Mouse (Mus musculus) intestine, embryonic 15.5 days (tissue): ENCODE data around the gene Ccdc125. TPM values are rescaled to one million over a fixed set of nuclear protein-coding genes. Genes with fewer than 3 reads are reported as not detected.

Experiments used
- ATAC-seq: fragments of 200-750 bp; cut with Nextera tagmentation; 2 replicates; pipeline ENCODE4 v1.8.0; 2017; ENCODE audit warnings: moderate TSS enrichment, moderate library complexity
- H3K27ac ChIP-seq: fragments of 300-500 bp; sonication (generic); 2 replicates; pipeline ENCODE4 v1.5.1; 2015; ENCODE audit warnings: mild to moderate bottlenecking, inconsistent platforms
- H3K27me3 ChIP-seq: fragments of 300-500 bp; sonication (generic); replicated peaks from 2 replicates; pipeline ENCODE4 v1.6.1; 2015; ENCODE audit warnings: inconsistent platforms
- H3K36me3 ChIP-seq: fragments of 300-500 bp; sonication (generic); 2 replicates; pipeline ENCODE4 v1.6.1; 2015; ENCODE audit warnings: inconsistent platforms
- H3K4me1 ChIP-seq: fragments of 300-500 bp; sonication (generic); replicated peaks from 2 replicates; pipeline ENCODE4 v1.6.1; 2015; ENCODE audit warnings: inconsistent platforms
- H3K4me2 ChIP-seq: fragments of 300-500 bp; sonication (generic); replicated peaks from 2 replicates; pipeline ENCODE4 v1.6.1; 2015; ENCODE audit warnings: mild to moderate bottlenecking, inconsistent platforms
- H3K4me3 ChIP-seq: fragments of 300-500 bp; sonication (generic); replicated peaks from 2 replicates; pipeline ENCODE4 v1.5.1; 2015; ENCODE audit warnings: inconsistent platforms
- H3K9ac ChIP-seq: fragments of 300-500 bp; sonication (generic); 2 replicates; pipeline ENCODE4 v1.6.1; 2015; ENCODE audit warnings: inconsistent platforms
- H3K9me3 ChIP-seq: fragments of 300-500 bp; sonication (generic); 2 replicates; pipeline ENCODE4 v1.6.1; 2016; ENCODE audit warnings: inconsistent platforms
- WGBS: fragments of 180-500 bp; shearing (Covaris S2); methylation state at CpG from one replicate; pipeline ENCODE4 v1.1.7; 2015; 5-methylcytosine and 5-hydroxymethylcytosine counted together
- polyA plus RNA-seq: library from polyadenylated mRNA; unstranded; fragments of >200 nt; fragmentation: Nextera tagmentation; extraction: Ambion mirVana; gene quantifications from 2 replicates; pipeline ENCODE4 v1.2.1, GENCODE M21; 2015

Gene Ccdc125
- polyA plus RNA-seq, 1 experiment from 2014 or later: 6.9 TPM

- no peak overlapping the region for H3K27ac ChIP-seq
- 80% methylated on average over 15 of the region's 15 CpGs for WGBS
- H3K9me3 ChIP-seq: no peaks in the 10 kb centered on the region
- ATAC-seq: no peak
- H3K4me2 ChIP-seq: no peak overlapping the region
- no peak overlapping the region for H3K4me3 ChIP-seq
- no peaks in the 10 kb centered on the region for H3K36me3 ChIP-seq
- H3K27me3 ChIP-seq: no peaks in the 10 kb centered on the region
- H3K9ac ChIP-seq: no peak overlapping the region
- H3K4me1 ChIP-seq: 0 out of 2 replicates have a peak, but pooled peaks cover under 1% of the 10 kb centered on the region
Measured at GRCm38 (mm10) chr13:100675936-100676635, 6.6 kb downstream of the Ccdc125 start.

- Histone ChIP-seq H3K4me1 (no peaks in the 10 kb centered on the region), H3K4me2 (no peak overlapping the region), H3K36me3 (no peaks in the 10 kb centered on the region), H3K4me3 (no peak overlapping the region), H3K9me3 (no peaks in the 10 kb centered on the region), H3K27ac (no peak overlapping the region), H3K9ac (no peak overlapping the region), H3K27me3 (no peaks in the 10 kb centered on the region)
- ATAC-seq: no peak
- WGBS: 88% methylated on average over 8 of the region's 8 CpGs
Measured at GRCm38 (mm10) chr13:100681615-100682014, 12.1 kb downstream of the Ccdc125 start.

GRCm38 (mm10) chr13:100682837-100683236 is 13.3 kb downstream of the Ccdc125 start:
- no peak overlapping the region for H3K9ac ChIP-seq
- 68% methylated on average over 2 of the region's 2 CpGs for WGBS
- ATAC-seq: no peak
- H3K27me3 ChIP-seq: no peaks in the 10 kb centered on the region
- no peaks in the 10 kb centered on the region for H3K36me3 ChIP-seq
- no peaks in the 10 kb centered on the region for H3K4me1 ChIP-seq
- no peak overlapping the region for H3K27ac ChIP-seq
- H3K4me2 ChIP-seq: no peak overlapping the region
- H3K4me3 ChIP-seq: no peak overlapping the region
- no peaks in the 10 kb centered on the region for H3K9me3 ChIP-seq

GRCm38 (mm10) chr13:100684355-100684754 is 14.8 kb downstream of the Ccdc125 start:
- no peak for ATAC-seq
- Histone ChIP-seq H3K27ac (no peak overlapping the region), H3K9ac (no peak overlapping the region), H3K4me1 (no peaks in the 10 kb centered on the region), H3K9me3 (no peaks in the 10 kb centered on the region), H3K4me3 (no peak overlapping the region), H3K4me2 (no peak overlapping the region), H3K27me3 (no peaks in the 10 kb centered on the region), H3K36me3 (no peaks in the 10 kb centered on the region)
- 70% methylated on average over 2 of the region's 2 CpGs for WGBS

- Histone ChIP-seq H3K27ac (no peak overlapping the region), H3K4me2 (no peak overlapping the region), H3K36me3 (peaks cover 3% of the 10 kb centered on the region; the same call in 1 of the 2 replicates), H3K4me1 (no peaks in the 10 kb centered on the region), H3K9me3 (no peaks in the 10 kb centered on the region), H3K27me3 (no peaks in the 10 kb centered on the region), H3K4me3 (no peak overlapping the region), H3K9ac (no peak overlapping the region)
- WGBS: 65% methylated on average over 7 of the region's 7 CpGs
- ATAC-seq: no peak
Measured at GRCm38 (mm10) chr13:100687513-100687912, 18.0 kb downstream of the Ccdc125 start.

GRCm38 (mm10) chr13:100697541-100697940 is 28.0 kb downstream of the Ccdc125 start:
- no peak overlapping the region for H3K4me3 ChIP-seq
- no peaks in the 10 kb centered on the region for H3K4me1 ChIP-seq
- no peak for ATAC-seq
- no peak overlapping the region for H3K4me2 ChIP-seq
- WGBS: 93% methylated on average over 3 of the region's 3 CpGs
- no peaks in the 10 kb centered on the region for H3K27me3 ChIP-seq
- no peaks in the 10 kb centered on the region for H3K9me3 ChIP-seq
- H3K9ac ChIP-seq: no peak overlapping the region
- no peak overlapping the region for H3K27ac ChIP-seq
- peaks cover 22% of the 10 kb centered on the region; the same call in 1 of the 2 replicates for H3K36me3 ChIP-seq

- no peak for ATAC-seq
- Histone ChIP-seq H3K4me2 (no peak overlapping the region), H3K9me3 (no peaks in the 10 kb centered on the region), H3K9ac (no peak overlapping the region), H3K4me3 (no peak overlapping the region), H3K27me3 (no peaks in the 10 kb centered on the region), H3K4me1 (no peaks in the 10 kb centered on the region), H3K36me3 (peaks cover 32% of the 10 kb centered on the region), H3K27ac (no peak overlapping the region)
- 93% methylated on average over 10 of the region's 10 CpGs for WGBS
Measured at GRCm38 (mm10) chr13:100698866-100699265, 29.3 kb downstream of the Ccdc125 start.

- Histone ChIP-seq H3K4me3 (no peak overlapping the region), H3K9ac (no peak overlapping the region), H3K36me3 (peaks cover 56% of the 10 kb centered on the region), H3K4me2 (no peak overlapping the region), H3K4me1 (no peaks in the 10 kb centered on the region), H3K27me3 (no peaks in the 10 kb centered on the region), H3K9me3 (no peaks in the 10 kb centered on the region), H3K27ac (no peak overlapping the region)
- ATAC-seq: no peak
- WGBS: 92% methylated on average over 2 of the region's 2 CpGs
Measured at GRCm38 (mm10) chr13:100703468-100703867, 34.0 kb downstream of the Ccdc125 start.

- H3K4me1 ChIP-seq: no peaks in the 10 kb centered on the region
- no peak for ATAC-seq
- WGBS: 97% methylated on average over 7 of the region's 7 CpGs
- peaks cover 50% of the 10 kb centered on the region for H3K36me3 ChIP-seq
- H3K27ac ChIP-seq: no peak overlapping the region
- no peaks in the 10 kb centered on the region for H3K27me3 ChIP-seq
- no peak overlapping the region for H3K9ac ChIP-seq
- no peak overlapping the region for H3K4me3 ChIP-seq
- H3K9me3 ChIP-seq: no peaks in the 10 kb centered on the region
- no peak overlapping the region for H3K4me2 ChIP-seq
Measured at GRCm38 (mm10) chr13:100706206-100706605, 36.7 kb downstream of the Ccdc125 start.

GRCm38 (mm10) chr13:100715467-100715866 is 46.0 kb downstream of the Ccdc125 start:
- Histone ChIP-seq H3K27ac (no peak overlapping the region), H3K9ac (no peak overlapping the region), H3K9me3 (no peaks in the 10 kb centered on the region), H3K27me3 (no peaks in the 10 kb centered on the region), H3K36me3 (peaks cover 30% of the 10 kb centered on the region), H3K4me3 (no peak overlapping the region), H3K4me1 (no peaks in the 10 kb centered on the region), H3K4me2 (no peak overlapping the region)
- no peak for ATAC-seq
- WGBS: 88% methylated on average over 6 of the region's 6 CpGs

GRCm38 (mm10) chr13:100721656-100722055 is 52.1 kb downstream of the Ccdc125 start:
- no peaks in the 10 kb centered on the region for H3K9me3 ChIP-seq

GRCm38 (mm10) chr13:100724051-100724754 is 54.7 kb downstream of the Ccdc125 start:
- WGBS: 86% methylated on average over 7 of the region's 7 CpGs
- Histone ChIP-seq H3K9ac (no peak overlapping the region), H3K4me1 (peaks cover 6% of the 10 kb centered on the region; the same call in 1 of the 2 replicates), H3K27me3 (no peaks in the 10 kb centered on the region), H3K27ac (no peak overlapping the region), H3K36me3 (peaks cover 9% of the 10 kb centered on the region; the same call in 1 of the 2 replicates), H3K4me2 (no peak overlapping the region), H3K4me3 (no peak overlapping the region), H3K9me3 (no peaks in the 10 kb centered on the region)
- no peak for ATAC-seq

More at GRCm38 (mm10) chr13:100721656-100722055, 52.1 kb downstream of the Ccdc125 start:
- 89% methylated on average over 5 of the region's 5 CpGs for WGBS
- Histone ChIP-seq H3K4me1 (no peaks in the 10 kb centered on the region), H3K27me3 (no peaks in the 10 kb centered on the region), H3K36me3 (peaks cover 8% of the 10 kb centered on the region; the same call in 1 of the 2 replicates), H3K4me3 (no peak overlapping the region), H3K4me2 (no peak overlapping the region), H3K27ac (no peak overlapping the region), H3K9ac (no peak overlapping the region)
- no peak for ATAC-seq
